Mouse (Mus musculus) lung, adult 2 months (tissue): Measurements from ENCODE around the gene Tnnt2. TPM values are rescaled to one million over a fixed set of nuclear protein-coding genes. Genes with fewer than 3 reads are reported as not detected.

Experiments used
- DNase-seq: peaks from one replicate; pipeline ENCODE4 v3.0.0; 2022
- H3K4me1 ChIP-seq: fragments of 200-500 bp; 2 replicates; pipeline ENCODE4 v1.6.1; 2011; ENCODE audit warnings: low read length; ENCODE audit not compliant: control insufficient read depth, insufficient read depth
- H3K4me3 ChIP-seq: fragments of 200-500 bp; replicated peaks from 2 replicates; pipeline ENCODE3; 2011; ENCODE audit warnings: low read depth, mild to moderate bottlenecking, control low read depth, low read length; ENCODE audit errors: extremely low read depth
- CTCF ChIP-seq: fragments of 200-500 bp; IDR thresholded peaks from 2 replicates; pipeline ENCODE4 v1.5.1; 2011; ENCODE audit warnings: mild to moderate bottlenecking, low read length, control low read depth; ENCODE audit not compliant: insufficient read depth
- POLR2A ChIP-seq: fragments of 200-500 bp; IDR thresholded peaks from 2 replicates; pipeline ENCODE4 v1.6.1; 2011; ENCODE audit warnings: low read depth, mild to moderate bottlenecking, control low read depth, low read length, borderline replicate concordance; ENCODE audit errors: extremely low read depth
- WGBS: fragments of 180-500 bp; shearing (Covaris S2); methylation state at CpG from one replicate; pipeline ENCODE4 v1.1.7; 2018; 5-methylcytosine and 5-hydroxymethylcytosine counted together
- polyA plus RNA-seq: library from polyadenylated mRNA; depleted of rRNA; stranded (reverse); fragments of >200 nt; gene quantifications from 2 replicates; pipeline ENCODE4 v1.2.3, GENCODE M21; 2012; rRNA removed

Tnnt2 gene
- polyA plus RNA-seq, 1 experiment, result 74.6 TPM

DNA sequence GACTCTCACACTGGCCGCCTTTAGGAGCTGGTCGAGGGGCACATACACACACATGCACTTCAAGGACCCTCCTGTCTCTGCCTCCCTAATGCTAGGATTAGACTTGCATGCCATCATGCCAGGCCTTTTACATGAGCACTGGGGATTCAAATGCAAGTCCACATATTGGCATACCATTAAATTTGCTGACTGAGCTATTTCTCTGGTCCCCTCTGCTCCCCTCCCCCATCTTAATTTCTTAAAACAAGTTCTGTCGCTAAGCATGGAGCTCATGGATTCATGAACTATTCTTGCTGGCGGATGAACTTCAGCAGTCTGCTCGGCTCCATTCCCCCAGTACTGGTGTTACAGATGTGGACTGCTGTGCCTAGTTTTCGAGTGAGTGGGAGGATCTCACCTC, 56.6 kb downstream of the Tnnt2 start:
- no peak overlapping the region for H3K4me3 ChIP-seq
- DNase-seq, result no peak
- 82% methylated on average over 6 of the region's 6 CpGs for WGBS
- H3K4me1 ChIP-seq, result no peaks in the 10 kb centered on the region
- no peak for TF ChIP-seq POLR2A
- no peak for TF ChIP-seq CTCF

- H3K4me3 ChIP-seq, result no peak overlapping the region
These were observed 57.2 kb downstream of the Tnnt2 start for GRCm38 (mm10) chr1:135893377-135893776.

GRCm38 (mm10) chr1:135895367-135895766, 59.2 kb downstream of the Tnnt2 start:
- H3K4me3 ChIP-seq, result no peak overlapping the region
- H3K4me1 ChIP-seq, result no peaks in the 10 kb centered on the region
- 65% methylated on average over 4 of the region's 4 CpGs for WGBS
- no peak for DNase-seq
- TF ChIP-seq POLR2A (no peak), CTCF (no peak)

More at GRCm38 (mm10) chr1:135893377-135893776, 57.2 kb downstream of the Tnnt2 start:
- no peak for TF ChIP-seq CTCF
- TF ChIP-seq POLR2A, result no peak
- no peaks in the 10 kb centered on the region for H3K4me1 ChIP-seq
- DNase-seq, result no peak
- WGBS, result 70% methylated on average over 3 of the region's 3 CpGs

DNA sequence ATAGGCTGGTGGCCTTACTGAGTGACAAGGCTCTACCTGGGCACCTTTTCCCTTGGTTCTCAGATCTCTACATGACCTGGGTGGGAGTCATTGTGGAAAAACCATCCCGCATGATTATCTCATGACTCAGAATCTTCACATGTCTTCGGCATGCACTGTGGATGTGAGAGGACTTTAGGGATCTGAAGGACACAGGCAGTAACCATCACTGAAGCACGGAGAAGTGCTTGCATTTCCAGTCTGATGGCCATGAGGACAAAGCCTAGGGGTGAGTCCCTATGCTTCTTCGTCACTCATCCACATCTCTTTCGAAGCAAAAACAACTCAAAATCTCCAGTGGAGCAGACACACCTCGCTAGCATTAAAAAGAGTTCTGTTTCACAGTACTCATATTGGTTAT, 63.1 kb downstream of the Tnnt2 start:
- WGBS, result 88% methylated on average over 6 of the region's 6 CpGs
- no peak for DNase-seq
- no peaks in the 10 kb centered on the region for H3K4me1 ChIP-seq
- TF ChIP-seq CTCF, result no peak
- no peak for TF ChIP-seq POLR2A
- no peak overlapping the region for H3K4me3 ChIP-seq

GRCm38 (mm10) chr1:135899991-135900515, 63.9 kb downstream of the Tnnt2 start:
- DNase-seq, result no peak
- Histone ChIP-seq H3K4me1 (no peaks in the 10 kb centered on the region), H3K4me3 (no peak overlapping the region)
- WGBS, result 62% methylated on average over 7 of the region's 7 CpGs
- no peak for TF ChIP-seq CTCF

Other genes starting within 250 kb of the Tnnt2 start
- gene Nav1, start 229.1 kb upstream of the Tnnt2 start, polyA plus RNA-seq, result 19.8 and 21.2 TPM in 2 replicates
- 556 and 717 TPM in 2 replicates for gene Csrp1, start 116.3 kb upstream of the Tnnt2 start, polyA plus RNA-seq
- 98.6 and 156 TPM in 2 replicates for gene Phlda3, start 70.2 kb upstream of the Tnnt2 start, polyA plus RNA-seq
- 0.26 and 1.5 TPM in 2 replicates for gene Tnni1, start 56.9 kb upstream of the Tnnt2 start, polyA plus RNA-seq
- gene Lad1, start 17.8 kb upstream of the Tnnt2 start, polyA plus RNA-seq, result 6.9 and 43.2 TPM in 2 replicates
- gene Pkp1, start 82.9 kb downstream of the Tnnt2 start, polyA plus RNA-seq, result 0.07 and 40.6 TPM in 2 replicates
- gene Igfn1, start 170.0 kb downstream of the Tnnt2 start, polyA plus RNA-seq, result 0.05 TPM in 1 of 2 replicates, not detected in the other
- 56.4 and 73.2 TPM in 2 replicates for gene Tmem9, start 171.8 kb downstream of the Tnnt2 start, polyA plus RNA-seq
- gene Ascl5, start 214.4 kb downstream of the Tnnt2 start, polyA plus RNA-seq, result not detected in 2 replicates
- 2.9 and 7.5 TPM in 2 replicates for gene Cacna1s, start 216.4 kb downstream of the Tnnt2 start, polyA plus RNA-seq